20 mouse cellular contexts compared by ENCODE assay signal in the genomic region with DNA sequence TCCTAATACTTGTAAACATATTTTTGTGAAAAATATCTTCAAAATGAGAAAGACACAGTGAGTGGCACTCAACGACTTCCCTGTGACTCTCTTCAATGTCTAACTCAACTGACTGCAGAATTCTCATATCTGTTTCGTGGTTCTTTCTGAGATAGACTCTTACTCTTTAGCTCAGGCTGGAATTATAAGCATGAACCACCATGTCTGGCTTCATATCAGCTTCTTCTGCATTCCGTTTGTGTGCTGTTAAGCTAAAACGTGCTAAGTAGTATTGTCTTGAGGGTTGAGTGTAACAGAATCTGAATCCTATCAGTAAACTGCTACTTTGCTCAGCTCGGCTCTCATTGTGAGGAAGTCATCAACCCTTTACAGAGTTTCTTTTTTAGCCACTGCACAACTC. TPM values are rescaled to one million over a fixed set of nuclear protein-coding genes. Genes with fewer than 3 reads are reported as not detected.
DNase-seq lines count a peak whose midpoint lies in the region; ATAC-seq and TF ChIP-seq lines count a peak whose summit lies in the region.
"Had no signal": no experiment of that assay in that cellular context is flagged by ENCODE, and none has a peak within 500 bp of the region (broad histone marks: within the 10 kb centered on the region; RNA-seq: fewer than 3 reads in every experiment).

No protein-coding gene starts in this region.

- peaks cover 10 to 34% of the 10 kb centered on the region in 2 experiments for H3K4me1 ChIP-seq in MEL (ENCODE audit: control insufficient read depth in 1 of 2, insufficient read depth in 2 of 2, low read length in 2 of 2)

- peak overlapping the region; percentile 34 for H3K9ac ChIP-seq in MEL (ENCODE audit: control insufficient read depth, low read depth, low read length, poor library complexity, severe bottlenecking)

- TF ChIP-seq EP300 in MEL (IDR thresholded peaks at IDR 0.05; ENCODE audit: low read depth in 1 of 2, low read length in 2 of 2), result peak; percentile 65 to 74

- H3K36me3 ChIP-seq in MEL (ENCODE audit: control insufficient read depth in 1 of 2, insufficient read depth in 2 of 2, low read length in 2 of 2), result peaks cover 2 to 27% of the 10 kb centered on the region in 2 experiments; a peak in 3 of 4 replicates

- H3K27ac ChIP-seq in MEL (ENCODE audit: control insufficient read depth, low read depth, low read length), result peak overlapping the region; percentile 23

- ATAC-seq in megakaryocyte-erythroid progenitor cell, adult 5-6 weeks (replicated peaks; ENCODE audit: low FRiP score, low TSS enrichment, poor library complexity, severe bottlenecking), result 0 out of 2 replicates have a peak, but pooled peaks have one; percentile 22
- no peak for ATAC-seq in granulocyte monocyte progenitor cell, adult 5-6 weeks (replicated peaks; ENCODE audit: poor library complexity, severe bottlenecking)
- ATAC-seq: activated CD4-positive, CD25-positive, alpha-beta regulatory T cell, adult 4 months; CD4-positive, CD25-positive, alpha-beta regulatory T cell, adult 4 months; Patski had no signal

- no peaks in the 10 kb centered on the region for H3K9me3 ChIP-seq in MEL (replicated peaks; ENCODE audit: insufficient read depth, low read length)
- H3K9me3 ChIP-seq: G1E had no signal

- no peak for TF ChIP-seq POLR2A in MEL (IDR thresholded peaks at IDR 0.05; ENCODE audit: control insufficient read depth in 1 of 2, insufficient read depth in 1 of 2, low read depth in 1 of 2, low read length in 2 of 2, poor library complexity in 1 of 2)

- H3K27me3 ChIP-seq in MEL (ENCODE audit: control insufficient read depth in 1 of 2, insufficient read depth in 2 of 2, low read length in 2 of 2), result no peaks in the 10 kb centered on the region
- H3K27me3 ChIP-seq: CH12.LX, Patski had no signal

- DNase-seq in MEL (ENCODE audit: low read depth, low spot score), result peak; percentile 85
- no peak for DNase-seq in liver
- DNase-seq: adrenal gland, adult 2 months; adrenal gland, adult 8-10 months; adrenal gland, postnatal 10 days; adrenal gland, postnatal 14 days; adrenal gland, postnatal 25 days; adrenal gland, postnatal 36 days; B cell, adult 2 months; cerebellum, adult 11 months; cerebellum, adult 11-12 months; cerebellum, adult 18-20 months; cerebellum, adult 2 months had no signal

- no peaks in the 10 kb centered on the region for H3K79me2 ChIP-seq in MEL (ENCODE audit: control insufficient read depth, insufficient read depth, low read length, poor library complexity)

- no peak for TF ChIP-seq CTCF in MEL (IDR thresholded peaks at IDR 0.05 in 2 of 3, conservative IDR thresholded peaks at IDR 0.05 in 1 of 3; ENCODE audit: control insufficient read depth in 1 of 3, insufficient read depth in 1 of 3, low read depth in 2 of 3, low read length in 3 of 3, poor library complexity in 1 of 3, severe bottlenecking in 1 of 3)

- H3K4me3 ChIP-seq in MEL (ENCODE audit: control insufficient read depth in 1 of 2, insufficient read depth in 1 of 2, low read depth in 2 of 2, low read length in 2 of 2), result peak overlapping the region in 1 of 2 experiments; percentile 62; a peak in 2 of 4 replicates

- no peak for TF ChIP-seq RAD21 in MEL (IDR thresholded peaks at IDR 0.05; ENCODE audit: low read depth, low read length)

TF ChIP-seq in MEL, 35 proteins besides CTCF, POLR2A, EP300 and RAD21:
- TF ChIP-seq MYB (IDR thresholded peaks at IDR 0.05; ENCODE audit: low read depth, low read length) (peak; percentile 86), SIN3A (IDR thresholded peaks at IDR 0.05; ENCODE audit: low read length) (peak; percentile 67; the same call in 1 of the 2 replicates), CHD2 (IDR thresholded peaks at IDR 0.05; ENCODE audit: low read length) (no peak), NELFE (IDR thresholded peaks at IDR 0.05; ENCODE audit: low read depth, low read length) (peak; percentile 31; the same call in 1 of the 2 replicates), GABPA (IDR thresholded peaks at IDR 0.05; ENCODE audit: low read depth, low read length) (no peak), ETS1 (IDR thresholded peaks at IDR 0.05; ENCODE audit: low read depth, low read length) (peak; percentile 60), CHD1 (IDR thresholded peaks at IDR 0.05; ENCODE audit: low read depth, low read length) (peak; percentile 58; the same call in 1 of the 2 replicates), JUND (IDR thresholded peaks at IDR 0.05; ENCODE audit: low read depth, low read length) (no peak), ZNF384 (IDR thresholded peaks at IDR 0.05; ENCODE audit: low read depth, low read length) (no peak), RCOR1 (IDR thresholded peaks at IDR 0.05; ENCODE audit: low read depth, low read length) (peak; percentile 70), ELF1 (IDR thresholded peaks at IDR 0.05; ENCODE audit: low read depth, low read length) (0 out of 2 replicates have a peak, but pooled peaks have one; percentile 15), MAZ (IDR thresholded peaks at IDR 0.05; ENCODE audit: low read depth, low read length) (no peak), HCFC1 (IDR thresholded peaks at IDR 0.05; ENCODE audit: low read depth, low read length) (peak; percentile 25; the same call in 1 of the 2 replicates), MAFK (IDR thresholded peaks at IDR 0.05; ENCODE audit: borderline replicate concordance, low read depth, low read length) (no peak), MAX (IDR thresholded peaks at IDR 0.05; ENCODE audit: low read length) (peak; percentile 61; the same call in 1 of the 2 replicates), MXI1 (IDR thresholded peaks at IDR 0.05; ENCODE audit: low read depth, low read length) (peak; percentile 63; the same call in 1 of the 2 replicates), MYC (IDR thresholded peaks at IDR 0.05; ENCODE audit: low read depth, low read length) (peak; percentile 86), SMC3 (IDR thresholded peaks at IDR 0.05; ENCODE audit: low read depth, low read length) (no peak; the same call in 1 of the 2 replicates), GATA1 (IDR thresholded peaks at IDR 0.05; ENCODE audit: low read depth, low read length) (peak; percentile 54), KAT2A (conservative IDR thresholded peaks at IDR 0.05; ENCODE audit: low read depth, low read length) (no peak), MEF2A (IDR thresholded peaks at IDR 0.05; ENCODE audit: extremely low read depth, insufficient replicate concordance, low read depth, low read length, poor library complexity, severe bottlenecking) (0 out of 2 replicates have a peak, but pooled peaks have one; percentile 24), NRF1 (IDR thresholded peaks at IDR 0.05; ENCODE audit: insufficient read depth, low read depth, low read length, poor library complexity, severe bottlenecking) (no peak), ZKSCAN1 (IDR thresholded peaks at IDR 0.05; ENCODE audit: low read depth, low read length) (no peak), POLR2AphosphoS2 (IDR thresholded peaks at IDR 0.05; ENCODE audit: low read length) (no peak), BHLHE40 (IDR thresholded peaks at IDR 0.05; ENCODE audit: borderline replicate concordance, low read depth, low read length) (peak; percentile 81)

RNA-seq across cellular contexts. Expression of a gene that starts 14.4 kb away (rescaled TPM):
- 13.7 and 14.1 TPM in 2 replicates for total RNA-seq in MEL (2012; rRNA removed)
- polyA plus RNA-seq in MEL (2012; ENCODE audit: insufficient read depth in 1 of 2, insufficient read length in 2 of 2, low read depth in 1 of 2, low replicate concordance in 2 of 2, missing spikeins in 1 of 2), result 100 to 1,000 TPM in 1 of 2 experiments, 10 to 100 TPM in 1; 13.8 to 156 TPM
- total RNA-seq in megakaryocyte-erythroid progenitor cell, adult 5-6 weeks (2014; fragmentation: Nextera tagmentation), result 14.9 and 18.4 TPM in 2 replicates
- total RNA-seq in megakaryocyte-erythroid progenitor cell, adult 5-6 weeks (2017), result 46.4 and 53.7 TPM in 2 replicates
- total RNA-seq in granulocyte monocyte progenitor cell, adult 5-6 weeks (2014; fragmentation: Nextera tagmentation), result 19.7 and 21.2 TPM in 2 replicates
- 31.8 and 32.7 TPM in 2 replicates for total RNA-seq in granulocyte monocyte progenitor cell, adult 5-6 weeks (2017)

RNA-seq across cellular contexts. Expression of a gene that starts 46.5 kb away (rescaled TPM):
- total RNA-seq in MEL (2012; rRNA removed), result 52.5 and 55.3 TPM in 2 replicates
- 100 to 1,000 TPM in 1 of 2 experiments, 10 to 100 TPM in 1; 43.4 to 416 TPM for polyA plus RNA-seq in MEL (2012; ENCODE audit: insufficient read depth in 1 of 2, insufficient read length in 2 of 2, low read depth in 1 of 2, low replicate concordance in 2 of 2, missing spikeins in 1 of 2)
- total RNA-seq in megakaryocyte-erythroid progenitor cell, adult 5-6 weeks (2014; fragmentation: Nextera tagmentation), result 46.3 and 48.7 TPM in 2 replicates
- total RNA-seq in megakaryocyte-erythroid progenitor cell, adult 5-6 weeks (2017), result 48.5 and 66.4 TPM in 2 replicates
- total RNA-seq in granulocyte monocyte progenitor cell, adult 5-6 weeks (2014; fragmentation: Nextera tagmentation), result 34.6 and 48.5 TPM in 2 replicates
- 69.1 and 69.6 TPM in 2 replicates for total RNA-seq in granulocyte monocyte progenitor cell, adult 5-6 weeks (2017)

RNA-seq across cellular contexts. Expression of a gene that starts 46.8 kb away (rescaled TPM):
- 24.7 and 32.1 TPM in 2 replicates for total RNA-seq in MEL (2012; rRNA removed)
- polyA plus RNA-seq in MEL (2012; ENCODE audit: insufficient read depth in 1 of 2, insufficient read length in 2 of 2, low read depth in 1 of 2, low replicate concordance in 2 of 2, missing spikeins in 1 of 2), result 10 to 100 TPM in 1 of 2 experiments, not detected in 1; 24.7 TPM
- total RNA-seq in megakaryocyte-erythroid progenitor cell, adult 5-6 weeks (2014; fragmentation: Nextera tagmentation), result 10.8 and 10.9 TPM in 2 replicates
- total RNA-seq in megakaryocyte-erythroid progenitor cell, adult 5-6 weeks (2017), result 21.3 and 32.1 TPM in 2 replicates
- total RNA-seq in granulocyte monocyte progenitor cell, adult 5-6 weeks (2014; fragmentation: Nextera tagmentation), result 11.2 and 18.0 TPM in 2 replicates
- 17.0 and 38.1 TPM in 2 replicates for total RNA-seq in granulocyte monocyte progenitor cell, adult 5-6 weeks (2017)
